Mouse (Mus musculus) hematopoietic multipotent progenitor cell, adult 10-12 weeks (in vitro differentiated cells): ENCODE results near the gene Rgs3. TPM values are rescaled to one million over a fixed set of nuclear protein-coding genes. Genes with fewer than 3 reads are reported as not detected.

Experiments
- polyA plus RNA-seq: library from polyadenylated mRNA; stranded (reverse); fragments of >175 nt; gene quantifications from 2 replicates; pipeline ENCODE4 v1.2.3, GENCODE M21; 2012; ENCODE audit warnings: low replicate concordance

Rgs3 gene
- 278 and 880 TPM in 2 replicates for polyA plus RNA-seq

DNA sequence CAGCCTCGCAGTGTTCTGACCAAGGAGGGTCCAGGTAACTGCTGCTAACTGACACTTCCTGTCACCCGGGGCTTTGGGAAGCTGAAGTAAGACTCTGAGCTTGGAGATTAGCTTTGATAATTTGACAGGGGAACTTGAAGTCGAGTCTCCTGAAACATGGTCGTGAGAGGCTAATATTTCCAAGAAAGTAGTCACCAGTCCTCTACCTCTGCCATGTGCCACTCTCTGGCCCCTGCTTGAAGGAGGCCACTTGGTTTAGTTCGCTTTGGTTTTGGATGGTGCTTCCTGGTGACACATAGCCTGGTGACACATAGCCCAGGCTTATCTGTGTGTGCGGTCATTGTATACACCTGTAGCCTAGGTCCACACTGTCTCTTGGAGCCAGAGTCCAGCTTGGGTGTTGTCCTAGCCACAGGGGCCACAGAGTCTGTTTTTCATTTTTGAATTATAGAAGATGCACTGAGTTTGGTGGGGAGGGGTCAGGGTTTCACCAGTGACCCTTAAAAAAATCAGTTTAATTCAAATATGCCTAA lies at the start of gene Rgs3:
TSS of gene Rgs3 (plus strand) at position 51 of the 533 bp plus-strand sequence.

DNA sequence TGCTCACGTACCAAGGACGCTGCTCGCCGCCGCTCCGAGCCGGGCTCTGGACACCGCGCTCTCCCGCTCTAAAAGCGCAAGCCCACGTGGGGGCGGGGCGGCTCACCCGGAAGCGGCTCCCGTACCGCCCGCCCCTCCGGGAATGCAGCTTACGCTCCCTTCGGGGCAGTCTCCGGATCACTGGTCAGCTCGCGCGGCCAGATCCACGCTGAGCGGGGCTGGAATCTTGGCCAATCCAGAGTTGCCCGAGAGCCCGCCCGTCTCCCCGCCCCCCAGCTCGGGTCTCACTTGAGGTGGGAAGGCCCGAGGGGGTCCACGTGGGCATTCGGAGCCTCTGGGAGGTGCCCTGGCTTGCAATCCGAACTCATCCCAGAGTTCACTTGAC lies 39.8 kb upstream of the Rgs3 start, which contains the start of gene Alad:
TSS of gene Alad (minus strand) at position 70 of the 385 bp plus-strand sequence.

DNA sequence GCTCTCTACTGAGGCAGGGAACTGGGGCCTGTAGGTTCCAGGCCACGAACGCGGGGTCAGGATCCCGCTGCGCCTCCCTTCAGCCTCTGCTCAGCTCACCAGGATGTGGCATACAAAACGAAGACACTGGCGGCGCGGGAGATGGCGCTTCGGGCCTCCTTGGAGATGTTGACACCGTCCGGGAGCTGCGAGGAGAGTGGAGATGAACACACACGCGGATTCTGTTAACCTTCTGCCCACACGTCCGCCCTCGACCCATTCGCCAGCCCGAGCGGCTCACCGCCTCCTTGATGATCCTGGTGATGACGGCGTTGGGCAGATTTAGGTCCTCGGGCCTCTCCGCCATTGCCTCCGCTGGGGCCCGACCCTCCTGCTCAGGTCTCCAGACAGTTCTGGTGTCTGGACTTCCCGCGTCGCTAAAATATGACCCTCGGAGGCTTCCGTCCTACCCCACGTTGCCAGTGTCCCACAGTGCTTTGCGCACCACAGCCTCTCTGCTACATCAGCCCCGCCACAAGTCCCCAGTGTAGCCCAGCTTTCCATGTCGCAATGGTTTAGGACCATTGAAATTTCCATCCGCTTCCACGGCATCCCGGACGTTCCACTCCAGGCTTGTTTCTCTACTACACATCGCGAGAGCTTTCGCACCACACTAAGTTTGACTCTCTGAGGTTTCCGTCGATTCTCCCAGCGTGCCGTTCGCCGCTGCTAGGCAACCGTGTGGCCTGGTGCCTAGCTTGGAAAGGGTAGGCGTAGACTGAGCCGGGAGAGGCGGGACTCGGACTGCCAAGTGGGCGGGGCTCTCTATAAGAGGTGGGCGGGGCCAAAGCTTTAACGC lies 34.8 kb upstream of the Rgs3 start, which contains the start of the genes Pole3 and 4933430I17Rik:
TSS of gene Pole3 (minus strand) at position 418 of the 838 bp plus-strand sequence.
TSS of gene 4933430I17Rik (plus strand) at position 719 of the 838 bp plus-strand sequence.

Other genes with a start within 250 kb of the Rgs3 start
- gene Fkbp15, start 199.3 kb upstream of the Rgs3 start, polyA plus RNA-seq: 27.5 and 38.7 TPM in 2 replicates
- gene Slc31a1, start 199.1 kb upstream of the Rgs3 start, polyA plus RNA-seq: 0.66 and 1.5 TPM in 2 replicates
- 3.3 and 25.3 TPM in 2 replicates for gene Cdc26, start 151.2 kb upstream of the Rgs3 start, polyA plus RNA-seq
- 2.5 TPM in 2 replicates for gene Prpf4, start 151.1 kb upstream of the Rgs3 start, polyA plus RNA-seq
- 0.56 TPM in 1 of 2 replicates, not detected in the other for gene Rnf183, start 124.6 kb upstream of the Rgs3 start, polyA plus RNA-seq
- gene Wdr31, start 89.0 kb upstream of the Rgs3 start, polyA plus RNA-seq: 0.48 TPM in 1 of 2 replicates, not detected in the other
- 1.7 and 4.5 TPM in 2 replicates for gene Bspry, start 79.8 kb upstream of the Rgs3 start, polyA plus RNA-seq
- 0.45 and 2.9 TPM in 2 replicates for gene Hdhd3, start 56.4 kb upstream of the Rgs3 start, polyA plus RNA-seq
- gene Alad, start 39.9 kb upstream of the Rgs3 start, polyA plus RNA-seq: 80.4 and 309 TPM in 2 replicates
- gene Pole3, start 34.8 kb upstream of the Rgs3 start, polyA plus RNA-seq: 9.5 and 15.9 TPM in 2 replicates
- not detected in 2 replicates for gene 4933430I17Rik, start 34.5 kb upstream of the Rgs3 start, polyA plus RNA-seq